Mouse (Mus musculus) myocyte (in vitro differentiated cells): ENCODE data around the gene Hoxc4. TPM values are rescaled to one million over a fixed set of nuclear protein-coding genes. Genes with fewer than 3 reads are reported as not detected.

ENCODE experiments used
- H3K27me3 ChIP-seq: one replicate; pipeline ENCODE4 v1.6.1; 2011; ENCODE audit not compliant: control insufficient read depth, insufficient read depth, insufficient read length
- H3K36me3 ChIP-seq: one replicate; pipeline ENCODE4 v1.6.1; 2011; ENCODE audit not compliant: control insufficient read depth, insufficient read depth
- H3K4me2 ChIP-seq: one replicate; pipeline ENCODE4 v1.6.1; 2011; ENCODE audit warnings: low read depth, control low read depth
- H3K4me3 ChIP-seq: one replicate; pipeline ENCODE4 v1.5.1; 2011; ENCODE audit warnings: mild to moderate bottlenecking, control low read depth, moderate library complexity
- H3K79me2 ChIP-seq: one replicate; pipeline ENCODE4 v1.6.1; 2011; ENCODE audit not compliant: control insufficient read depth, insufficient read depth
- H3ac ChIP-seq: one replicate; pipeline ENCODE4 v1.6.1; 2011; ENCODE audit not compliant: control insufficient read depth, insufficient read length
- CEBPB ChIP-seq: IDR thresholded peaks from 2 replicates; pipeline ENCODE4 v1.6.1; 2011; ENCODE audit warnings: mild to moderate bottlenecking, moderate library complexity; ENCODE audit not compliant: poor library complexity, insufficient read depth, severe bottlenecking
- E2F4 ChIP-seq: IDR thresholded peaks from one replicate; pipeline ENCODE4 v1.6.1; 2011; ENCODE audit warnings: mild to moderate bottlenecking, control low read depth, moderate library complexity; ENCODE audit not compliant: insufficient read depth
- MAX ChIP-seq: IDR thresholded peaks from one replicate; pipeline ENCODE4 v1.6.1; 2011; ENCODE audit warnings: low read depth, mild to moderate bottlenecking, control low read depth
- MYOD1 ChIP-seq, 3 experiments: IDR thresholded peaks; one replicate each; pipeline ENCODE4 v1.6.1; 2011; ENCODE audit warnings: control low read depth in 2 of 3, low read depth in 2 of 3, mild to moderate bottlenecking in 2 of 3, moderate library complexity in 1 of 3; ENCODE audit not compliant: insufficient read length in 2 of 3, control insufficient read depth in 1 of 3
- MYOG ChIP-seq, 3 experiments: IDR thresholded peaks; one replicate each; pipeline ENCODE4 v1.6.1; 2011; ENCODE audit warnings: control low read depth in 2 of 3, low read depth in 2 of 3, mild to moderate bottlenecking in 2 of 3; ENCODE audit not compliant: insufficient read length in 2 of 3, control insufficient read depth in 1 of 3, insufficient read depth in 1 of 3
- POLR2A ChIP-seq: IDR thresholded peaks from one replicate; pipeline ENCODE4 v1.6.1; 2011; ENCODE audit warnings: low read depth, mild to moderate bottlenecking, control low read depth, moderate library complexity; ENCODE audit not compliant: insufficient read length
- POLR2AphosphoS2 ChIP-seq: IDR thresholded peaks from one replicate; pipeline ENCODE4 v1.6.1; 2011; ENCODE audit warnings: low read depth, control low read depth; ENCODE audit not compliant: insufficient read length
- REST ChIP-seq: IDR thresholded peaks from one replicate; pipeline ENCODE4 v1.6.1; 2011; ENCODE audit warnings: mild to moderate bottlenecking, control low read depth, moderate library complexity; ENCODE audit not compliant: insufficient read depth, insufficient read length
- SRF ChIP-seq: IDR thresholded peaks from one replicate; pipeline ENCODE4 v1.6.1; 2011; ENCODE audit warnings: low read depth; ENCODE audit not compliant: control insufficient read depth, insufficient read length
- TCF12 ChIP-seq: IDR thresholded peaks from one replicate; pipeline ENCODE4 v1.6.1; 2011; ENCODE audit warnings: mild to moderate bottlenecking, control low read depth; ENCODE audit not compliant: poor library complexity, insufficient read depth, severe bottlenecking
- TCF3 ChIP-seq: IDR thresholded peaks from one replicate; pipeline ENCODE4 v1.6.1; 2011; ENCODE audit warnings: low read depth, control low read depth; ENCODE audit not compliant: insufficient read length
- USF1 ChIP-seq: IDR thresholded peaks from one replicate; pipeline ENCODE4 v1.6.1; 2011; ENCODE audit warnings: low read depth, mild to moderate bottlenecking, control low read depth, moderate library complexity
- polyA plus RNA-seq: library from polyadenylated mRNA; unstranded; fragments of >200 nt; fragmentation: generic; extraction: Trizol; gene quantifications from one replicate; pipeline ENCODE4 v1.2.1, GENCODE M21; 2012; ENCODE audit warnings: missing spikeins

Hoxc4 gene
- polyA plus RNA-seq, 1 experiment: 3.6 TPM

DNA sequence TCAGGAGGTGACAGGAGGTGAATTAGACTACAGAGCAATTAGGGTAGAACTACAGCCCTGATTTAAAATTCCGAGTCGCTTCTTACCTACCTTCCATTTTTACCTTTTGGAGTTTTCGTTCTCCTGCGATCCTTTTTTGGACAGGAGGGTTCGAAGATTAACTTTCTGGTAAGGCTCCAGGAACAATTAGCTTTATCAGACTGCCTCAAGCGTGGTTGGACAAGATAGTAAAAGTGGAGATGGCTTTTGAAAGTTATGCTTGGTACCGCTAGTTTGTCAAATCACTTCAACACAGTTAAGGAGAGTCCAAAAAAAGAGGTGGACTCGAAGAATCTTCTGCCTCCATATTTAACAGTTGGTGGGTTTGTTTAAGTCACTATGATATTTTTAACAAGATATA is 2.8 kb downstream of the Hoxc4 start:
- Histone ChIP-seq H3K36me3 (no peaks in the 10 kb centered on the region), H3K27me3 (no peaks in the 10 kb centered on the region), H3ac (no peak overlapping the region), H3K4me3 (no peak overlapping the region), H3K79me2 (no peaks in the 10 kb centered on the region), H3K4me2 (no peak overlapping the region)
- no peak for TF ChIP-seq USF1
- TF ChIP-seq E2F4: no peak
- no peak for TF ChIP-seq POLR2A
- TF ChIP-seq TCF12: no peak
- TF ChIP-seq CEBPB: no peak
- no peak for TF ChIP-seq MYOD1 (IDR thresholded peaks at IDR 0.05; ENCODE audit: control insufficient read depth in 1 of 3, insufficient read length in 2 of 3, low read depth in 2 of 3)

GRCm38 (mm10) chr15:103024131-103024530 is 5.4 kb downstream of the Hoxc4 start:
- Histone ChIP-seq H3ac (no peak overlapping the region), H3K36me3 (no peaks in the 10 kb centered on the region), H3K4me3 (no peak overlapping the region), H3K79me2 (no peaks in the 10 kb centered on the region), H3K4me2 (no peak overlapping the region), H3K27me3 (no peaks in the 10 kb centered on the region)
- TF ChIP-seq MYOG (IDR thresholded peaks at IDR 0.05; ENCODE audit: control insufficient read depth in 1 of 3, insufficient read depth in 1 of 3, insufficient read length in 2 of 3, low read depth in 2 of 3): no peak
- TF ChIP-seq SRF: no peak
- no peak for TF ChIP-seq USF1
- no peak for TF ChIP-seq REST
- TF ChIP-seq MYOD1 (IDR thresholded peaks at IDR 0.05; ENCODE audit: control insufficient read depth in 1 of 3, insufficient read length in 2 of 3, low read depth in 2 of 3): no peak
- no peak for TF ChIP-seq E2F4

DNA sequence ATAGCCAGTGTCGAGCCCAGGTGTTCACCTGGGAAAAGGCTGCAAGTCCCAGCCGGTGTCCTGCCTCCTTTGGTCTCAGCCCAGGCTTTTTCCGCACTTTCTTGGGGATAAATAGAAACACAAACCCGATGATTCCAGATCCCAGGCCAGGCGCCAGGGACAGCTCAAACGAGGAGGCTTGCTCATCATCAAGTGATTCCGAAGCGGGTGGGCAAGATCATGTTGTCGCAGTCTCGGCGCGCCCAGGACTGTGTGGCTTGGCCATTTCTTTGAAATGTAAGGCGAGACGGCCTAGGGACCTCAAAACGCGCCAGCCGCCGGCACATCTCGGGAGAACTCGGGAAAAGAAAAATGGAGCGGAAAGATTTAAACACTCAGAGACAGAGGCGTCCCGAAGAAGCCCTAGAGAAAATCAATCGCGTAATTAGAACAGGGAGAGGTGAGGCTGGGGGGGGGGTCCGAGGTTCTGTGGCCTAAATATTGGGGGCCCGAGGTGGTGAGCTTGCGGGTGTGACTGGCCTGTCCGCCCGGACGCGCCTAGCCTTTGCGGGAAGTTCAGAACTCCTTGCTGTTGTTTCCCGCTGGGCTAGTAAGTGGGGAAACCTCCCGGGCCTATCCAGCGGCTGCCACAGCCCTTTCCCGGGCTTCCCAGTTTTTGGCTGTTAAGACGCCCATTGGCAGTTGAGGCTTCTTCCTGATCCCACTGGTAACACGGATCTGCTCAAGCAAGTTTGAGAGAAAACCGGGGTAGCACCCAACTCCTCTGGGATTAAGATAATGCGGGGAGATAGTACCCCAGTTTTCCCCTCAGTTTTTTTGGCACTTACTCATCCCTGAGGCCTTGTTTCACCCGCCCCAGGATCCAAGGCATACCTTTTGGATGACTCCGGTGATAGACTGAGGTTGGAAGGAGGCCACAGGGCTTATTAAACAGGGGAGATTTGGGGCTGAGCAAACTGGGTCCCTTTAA is 8.8 kb downstream of the Hoxc4 start:
- H3K4me3 ChIP-seq: peak overlapping the region; percentile 27
- TF ChIP-seq TCF3 (no peak), MYOG (IDR thresholded peaks at IDR 0.05; ENCODE audit: control insufficient read depth in 1 of 3, insufficient read depth in 1 of 3, insufficient read length in 2 of 3, low read depth in 2 of 3) (no peak), POLR2A (peak; percentile 44)
- peak overlapping the region; percentile 82 for H3K4me2 ChIP-seq
- no peaks in the 10 kb centered on the region for H3K36me3 ChIP-seq
- no peaks in the 10 kb centered on the region for H3K27me3 ChIP-seq
- no peaks in the 10 kb centered on the region for H3K79me2 ChIP-seq
- peak overlapping the region; percentile 23 for H3ac ChIP-seq

DNA sequence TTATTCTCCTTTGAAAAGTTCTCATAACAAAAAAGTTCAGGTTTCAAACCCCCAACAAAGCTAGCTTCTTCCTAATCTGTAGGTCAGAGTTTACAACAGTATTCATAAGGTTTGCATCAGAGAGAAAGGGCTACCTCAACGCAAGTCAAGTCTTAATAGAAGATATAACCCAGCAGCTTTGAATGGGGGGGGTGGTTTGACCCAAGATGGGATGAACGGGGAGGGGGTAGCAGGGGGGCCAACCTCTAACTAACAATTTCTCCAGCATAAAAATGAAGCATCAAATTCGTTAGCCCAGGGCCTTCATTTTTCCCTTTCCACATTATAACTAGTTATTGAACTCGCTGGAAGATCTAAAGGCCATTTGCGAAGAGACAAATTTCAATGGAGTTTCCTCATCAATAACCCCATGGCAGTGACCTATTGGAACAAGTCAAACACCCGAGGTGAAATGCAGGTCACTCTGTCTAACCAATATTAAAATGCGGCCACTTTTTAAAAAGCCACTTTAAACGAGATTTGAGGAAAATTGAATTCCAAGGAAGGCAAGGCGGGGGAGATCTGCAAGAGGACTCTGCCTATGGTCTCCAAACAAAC is 10.3 kb downstream of the Hoxc4 start:
- no peak for TF ChIP-seq TCF12
- no peak for TF ChIP-seq REST
- Histone ChIP-seq H3K4me2 (no peak overlapping the region), H3K4me3 (no peak overlapping the region), H3K79me2 (no peaks in the 10 kb centered on the region), H3K36me3 (no peaks in the 10 kb centered on the region), H3ac (no peak overlapping the region), H3K27me3 (no peaks in the 10 kb centered on the region)

DNA sequence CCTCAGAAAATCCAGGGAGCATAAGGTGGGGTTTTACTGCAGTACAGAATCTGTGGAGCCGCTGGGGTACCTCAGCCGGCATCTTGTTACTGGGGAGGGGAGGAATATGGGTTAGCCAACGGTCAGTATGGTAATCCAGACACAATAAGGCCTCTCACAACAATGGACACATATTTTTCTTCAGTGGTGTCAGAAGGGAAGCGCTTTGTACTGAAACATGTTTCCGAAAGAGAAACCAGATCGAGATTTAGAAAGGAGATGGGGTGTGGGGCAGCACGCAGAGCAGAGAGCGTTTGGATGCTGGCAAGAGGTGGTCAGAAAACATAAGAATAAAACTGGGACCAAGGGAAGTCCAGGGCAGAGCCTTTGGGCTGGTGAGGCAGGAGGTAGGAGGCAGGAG is 11.4 kb downstream of the Hoxc4 start:
- Histone ChIP-seq H3K4me2 (no peak overlapping the region), H3K27me3 (no peaks in the 10 kb centered on the region), H3K36me3 (no peaks in the 10 kb centered on the region), H3K79me2 (no peaks in the 10 kb centered on the region), H3ac (no peak overlapping the region), H3K4me3 (no peak overlapping the region)
- TF ChIP-seq USF1 (no peak), MYOG (IDR thresholded peaks at IDR 0.05; ENCODE audit: control insufficient read depth in 1 of 3, insufficient read depth in 1 of 3, insufficient read length in 2 of 3, low read depth in 2 of 3) (no peak), E2F4 (no peak)

DNA sequence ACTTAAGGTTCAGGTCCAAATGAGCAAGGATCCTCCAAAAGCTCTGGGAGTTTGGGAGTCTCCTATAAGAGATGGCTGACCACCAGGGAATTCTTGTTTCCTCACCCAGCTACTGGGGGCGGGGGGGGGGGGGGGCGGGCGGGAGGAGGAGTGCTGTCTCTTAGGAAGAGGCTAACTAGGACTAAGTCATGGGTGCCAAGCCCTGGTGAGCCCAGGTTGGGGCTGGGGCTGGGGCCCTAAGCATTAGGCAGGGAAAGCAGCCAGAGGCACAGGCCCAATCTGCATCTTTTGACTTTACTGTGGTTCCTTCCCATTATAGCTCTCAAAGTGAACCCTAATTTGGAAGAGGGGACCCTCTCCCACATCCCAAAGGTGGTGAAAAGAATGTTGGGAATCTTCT is 13.4 kb downstream of the Hoxc4 start:
- Histone ChIP-seq H3K27me3 (no peaks in the 10 kb centered on the region), H3K4me2 (no peak overlapping the region), H3ac (no peak overlapping the region), H3K36me3 (no peaks in the 10 kb centered on the region), H3K79me2 (no peaks in the 10 kb centered on the region), H3K4me3 (no peak overlapping the region)
- TF ChIP-seq CEBPB (no peak), POLR2A (no peak), MYOG (IDR thresholded peaks at IDR 0.05; ENCODE audit: control insufficient read depth in 1 of 3, insufficient read depth in 1 of 3, insufficient read length in 2 of 3, low read depth in 2 of 3) (no peak), USF1 (no peak), MAX (no peak), MYOD1 (IDR thresholded peaks at IDR 0.05; ENCODE audit: control insufficient read depth in 1 of 3, insufficient read length in 2 of 3, low read depth in 2 of 3) (no peak), REST (no peak), SRF (no peak), TCF3 (no peak), POLR2AphosphoS2 (no peak), TCF12 (no peak), E2F4 (no peak)
